Mouse (Mus musculus) lung, embryonic 16.5 days (tissue): ENCODE data around the gene Arhgef7. TPM values are rescaled to one million over a fixed set of nuclear protein-coding genes. Genes with fewer than 3 reads are reported as not detected.

ENCODE experiments used
- ATAC-seq: fragments of 200-750 bp; cut with Nextera tagmentation; 2 replicates; pipeline ENCODE4 v1.8.0; 2017; ENCODE audit warnings: low read depth, mild to moderate bottlenecking, moderate library complexity
- H3K27ac ChIP-seq: fragments of 300-500 bp; sonication (generic); 2 replicates; pipeline ENCODE4 v1.5.1; 2014; ENCODE audit warnings: mild to moderate bottlenecking, control low read depth, low read length
- H3K27me3 ChIP-seq: fragments of 300-500 bp; sonication (generic); 2 replicates; pipeline ENCODE4 v1.6.1; 2014; ENCODE audit warnings: low read depth, low read length, mixed read lengths; ENCODE audit not compliant: control insufficient read depth, insufficient read depth
- H3K36me3 ChIP-seq: fragments of 300-500 bp; sonication (generic); 2 replicates; pipeline ENCODE4 v1.6.1; 2014; ENCODE audit warnings: low read length; ENCODE audit not compliant: control insufficient read depth, insufficient read depth
- H3K4me1 ChIP-seq: fragments of 300-500 bp; sonication (generic); replicated peaks from 2 replicates; pipeline ENCODE4 v1.6.1; 2014; ENCODE audit warnings: low read length, mixed read lengths; ENCODE audit not compliant: control insufficient read depth, insufficient read depth
- H3K4me2 ChIP-seq: fragments of 300-500 bp; sonication (generic); 2 replicates; pipeline ENCODE4 v1.6.1; 2014; ENCODE audit warnings: low read depth, low read length, control low read depth
- H3K4me3 ChIP-seq: fragments of 300-500 bp; sonication (generic); 2 replicates; pipeline ENCODE4 v1.5.1; 2014; ENCODE audit warnings: mild to moderate bottlenecking, low read length, control low read depth
- H3K9ac ChIP-seq: fragments of 300-500 bp; sonication (generic); 2 replicates; pipeline ENCODE4 v1.6.1; 2014; ENCODE audit warnings: low read length, control low read depth
- H3K9me3 ChIP-seq: fragments of 300-500 bp; sonication (generic); 2 replicates; pipeline ENCODE4 v1.6.1; 2016; ENCODE audit warnings: low read length; ENCODE audit not compliant: control insufficient read depth
- WGBS: fragments of 180-500 bp; shearing (Covaris S2); extraction: QIAGEN DNeasy Blood & Tissue Kit; methylation state at CpG from one replicate; pipeline ENCODE4 v1.1.7; 2014; 5-methylcytosine and 5-hydroxymethylcytosine counted together
- polyA plus RNA-seq: library from polyadenylated mRNA; unstranded; fragments of >200 nt; fragmentation: Nextera tagmentation; extraction: Ambion mirVana; gene quantifications from 2 replicates; pipeline ENCODE4 v1.2.1, GENCODE M21; 2015

Arhgef7 gene
- polyA plus RNA-seq, 1 experiment from 2014 or later = 40.1 TPM

DNA sequence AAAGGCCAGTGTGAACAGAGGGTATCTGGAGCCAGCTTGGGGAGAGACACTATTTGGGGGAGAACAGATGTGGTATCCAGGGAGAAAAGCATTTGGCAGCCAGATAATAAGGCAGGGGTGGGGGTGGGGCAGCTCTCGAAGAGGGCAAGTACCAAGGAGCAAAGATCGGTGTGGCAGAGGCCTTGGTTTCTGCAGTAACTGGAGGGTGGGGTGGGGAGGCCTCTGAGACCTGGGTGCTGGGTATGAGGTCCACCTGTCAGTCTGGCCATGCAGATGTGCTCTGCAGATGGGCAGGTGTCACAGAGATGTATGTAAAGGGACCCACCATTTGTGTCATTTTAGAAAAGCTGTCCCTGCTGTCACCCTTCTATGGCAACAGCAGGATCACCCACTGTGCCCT lies 18.7 kb upstream of the Arhgef7 start:
- H3K4me2 ChIP-seq = no peak overlapping the region
- no peak overlapping the region for H3K4me3 ChIP-seq
- H3K9ac ChIP-seq = no peak overlapping the region
- no peaks in the 10 kb centered on the region for H3K9me3 ChIP-seq
- WGBS = 43% methylated on average over 2 of the region's 2 CpGs
- H3K4me1 ChIP-seq = no peaks in the 10 kb centered on the region
- no peak for ATAC-seq
- H3K27me3 ChIP-seq = no peaks in the 10 kb centered on the region
- H3K27ac ChIP-seq = no peak overlapping the region
- no peaks in the 10 kb centered on the region for H3K36me3 ChIP-seq

DNA sequence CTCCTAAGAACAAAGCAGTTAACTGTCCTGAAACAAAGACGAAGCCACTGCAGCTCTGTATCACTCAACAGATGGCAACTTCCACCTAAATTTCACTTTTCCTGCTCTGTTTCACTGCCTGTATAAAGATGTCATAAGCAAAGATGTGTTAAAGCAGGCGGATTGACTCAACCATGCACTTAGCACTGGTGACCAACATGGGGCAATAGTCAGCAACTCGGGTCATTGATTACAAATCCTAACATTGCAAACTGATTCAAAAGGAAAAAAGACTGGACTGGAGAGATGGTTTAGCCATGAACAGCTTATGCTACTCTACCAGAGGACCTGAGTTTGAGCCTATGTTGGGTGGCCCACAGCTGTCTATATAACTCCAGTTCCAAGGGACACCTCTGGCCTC lies 18.0 kb upstream of the Arhgef7 start:
- Histone ChIP-seq H3K4me2 (no peak overlapping the region), H3K27me3 (no peaks in the 10 kb centered on the region), H3K4me3 (no peak overlapping the region), H3K9ac (no peak overlapping the region), H3K4me1 (no peaks in the 10 kb centered on the region), H3K9me3 (no peaks in the 10 kb centered on the region), H3K36me3 (no peaks in the 10 kb centered on the region), H3K27ac (no peak overlapping the region)
- 66% methylated on average over 3 of the region's 3 CpGs for WGBS
- no peak for ATAC-seq

DNA sequence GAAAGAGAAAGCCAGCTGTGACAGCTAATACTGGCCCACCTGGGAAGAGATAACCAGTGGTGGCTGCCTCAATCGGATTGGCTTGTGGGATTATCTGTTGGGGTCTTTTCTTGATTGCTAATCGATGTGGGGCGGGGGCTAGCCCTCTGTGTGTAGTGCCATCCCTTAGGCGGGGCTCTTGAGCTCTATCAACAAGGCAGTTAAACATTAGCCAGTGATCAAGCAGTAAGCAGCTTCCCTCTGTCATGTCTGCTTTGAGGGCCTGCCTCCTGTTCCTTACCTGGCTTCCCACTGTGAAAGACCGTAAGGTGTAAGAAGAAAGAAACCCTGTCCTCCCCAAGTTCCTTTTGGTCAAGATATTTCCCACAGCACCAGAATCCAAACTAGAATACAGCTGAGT lies 17.1 kb upstream of the Arhgef7 start:
- H3K27me3 ChIP-seq = no peaks in the 10 kb centered on the region
- no peaks in the 10 kb centered on the region for H3K4me1 ChIP-seq
- H3K4me2 ChIP-seq = no peak overlapping the region
- H3K9me3 ChIP-seq = no peaks in the 10 kb centered on the region
- no peaks in the 10 kb centered on the region for H3K36me3 ChIP-seq
- no peak overlapping the region; the same call in 1 of the 2 replicates for H3K27ac ChIP-seq
- no peak overlapping the region for H3K4me3 ChIP-seq
- no peak for ATAC-seq
- no peak overlapping the region for H3K9ac ChIP-seq
- WGBS = 45% methylated on average over 5 of the region's 5 CpGs

DNA sequence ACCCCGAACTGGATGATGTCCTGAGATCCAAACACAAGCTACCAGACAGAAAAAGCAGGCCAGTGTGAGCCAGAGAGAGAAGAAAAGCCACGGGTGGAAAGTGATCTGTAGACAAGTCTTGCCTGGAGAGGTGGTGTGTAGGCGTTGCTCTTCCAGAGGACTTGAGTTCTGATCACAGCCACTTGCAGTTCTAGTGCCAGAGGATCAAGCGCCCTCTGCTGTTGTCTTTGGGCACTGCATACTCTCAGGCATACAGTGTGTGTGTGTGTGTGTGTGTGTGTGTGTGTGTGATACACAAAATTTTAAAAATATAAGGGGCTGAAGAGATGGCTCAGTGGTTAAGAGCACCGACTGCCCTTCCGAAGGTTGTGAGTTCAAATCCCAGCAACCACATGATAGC lies 15.3 kb upstream of the Arhgef7 start:
- Histone ChIP-seq H3K4me3 (no peak overlapping the region), H3K27me3 (no peaks in the 10 kb centered on the region), H3K4me2 (no peak overlapping the region), H3K9ac (no peak overlapping the region), H3K27ac (no peak overlapping the region), H3K4me1 (no peaks in the 10 kb centered on the region), H3K36me3 (no peaks in the 10 kb centered on the region), H3K9me3 (no peaks in the 10 kb centered on the region)
- no peak for ATAC-seq
- WGBS = 77% methylated on average over 6 of the region's 6 CpGs

DNA sequence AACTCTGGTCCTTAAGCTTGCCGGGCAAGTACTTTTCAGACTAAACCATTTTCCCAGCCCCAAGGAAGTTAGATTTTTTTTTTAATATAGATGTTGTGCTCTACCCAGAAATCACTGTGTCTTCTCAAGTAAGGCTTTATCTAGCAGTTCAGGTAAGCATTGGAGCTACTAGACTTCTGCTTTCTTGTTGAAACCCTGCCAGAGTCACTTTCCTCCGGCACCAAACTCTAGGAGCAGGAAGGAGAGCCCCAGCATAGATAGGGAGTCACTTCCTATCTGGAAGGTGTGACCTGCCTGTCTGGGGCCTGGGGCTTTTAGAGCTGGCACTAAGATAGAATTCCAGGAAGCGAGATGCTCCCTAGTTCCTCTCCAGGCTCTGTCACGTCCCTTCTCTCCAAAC lies 10.3 kb upstream of the Arhgef7 start:
- no peaks in the 10 kb centered on the region for H3K4me1 ChIP-seq
- H3K4me3 ChIP-seq = no peak overlapping the region
- no peaks in the 10 kb centered on the region; the same call in 1 of the 2 replicates for H3K27me3 ChIP-seq
- no peak overlapping the region for H3K9ac ChIP-seq
- H3K27ac ChIP-seq = no peak overlapping the region
- ATAC-seq = no peak
- 61% methylated on average over 4 of the region's 4 CpGs for WGBS
- H3K4me2 ChIP-seq = no peak overlapping the region
- H3K36me3 ChIP-seq = no peaks in the 10 kb centered on the region
- H3K9me3 ChIP-seq = no peaks in the 10 kb centered on the region

DNA sequence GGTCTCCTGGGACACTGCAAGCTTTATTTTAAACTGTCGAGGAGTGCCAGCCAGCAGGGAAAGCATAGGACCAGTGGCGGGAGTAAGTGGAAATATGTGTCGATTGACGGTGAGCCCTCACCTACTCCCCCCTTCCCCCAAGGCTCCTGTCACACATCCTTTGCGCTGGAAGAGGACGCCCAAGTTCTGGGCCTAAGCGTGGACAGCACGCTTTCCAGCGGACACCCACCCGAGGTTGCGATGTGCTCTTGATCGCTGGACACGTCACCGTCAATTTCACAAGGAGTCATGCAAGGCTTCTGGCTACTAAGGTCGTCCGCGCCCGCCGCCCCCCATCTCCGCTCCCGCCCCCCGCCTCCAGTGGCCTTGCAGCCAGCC lies 259 bp upstream of the Arhgef7 start:
- ATAC-seq = no peak
- WGBS = 3% methylated on average over 21 of the region's 22 CpGs
- 0 out of 2 replicates have a peak, but pooled peaks cover 3% of the 10 kb centered on the region for H3K4me1 ChIP-seq
- no peak overlapping the region for H3K27ac ChIP-seq
- H3K9me3 ChIP-seq = no peaks in the 10 kb centered on the region
- peak overlapping the region; percentile 53 for H3K9ac ChIP-seq
- H3K4me2 ChIP-seq = peak overlapping the region; percentile 96
- peak overlapping the region; percentile 64 for H3K4me3 ChIP-seq
- H3K27me3 ChIP-seq = peaks cover 62% of the 10 kb centered on the region
- H3K36me3 ChIP-seq = no peaks in the 10 kb centered on the region

DNA sequence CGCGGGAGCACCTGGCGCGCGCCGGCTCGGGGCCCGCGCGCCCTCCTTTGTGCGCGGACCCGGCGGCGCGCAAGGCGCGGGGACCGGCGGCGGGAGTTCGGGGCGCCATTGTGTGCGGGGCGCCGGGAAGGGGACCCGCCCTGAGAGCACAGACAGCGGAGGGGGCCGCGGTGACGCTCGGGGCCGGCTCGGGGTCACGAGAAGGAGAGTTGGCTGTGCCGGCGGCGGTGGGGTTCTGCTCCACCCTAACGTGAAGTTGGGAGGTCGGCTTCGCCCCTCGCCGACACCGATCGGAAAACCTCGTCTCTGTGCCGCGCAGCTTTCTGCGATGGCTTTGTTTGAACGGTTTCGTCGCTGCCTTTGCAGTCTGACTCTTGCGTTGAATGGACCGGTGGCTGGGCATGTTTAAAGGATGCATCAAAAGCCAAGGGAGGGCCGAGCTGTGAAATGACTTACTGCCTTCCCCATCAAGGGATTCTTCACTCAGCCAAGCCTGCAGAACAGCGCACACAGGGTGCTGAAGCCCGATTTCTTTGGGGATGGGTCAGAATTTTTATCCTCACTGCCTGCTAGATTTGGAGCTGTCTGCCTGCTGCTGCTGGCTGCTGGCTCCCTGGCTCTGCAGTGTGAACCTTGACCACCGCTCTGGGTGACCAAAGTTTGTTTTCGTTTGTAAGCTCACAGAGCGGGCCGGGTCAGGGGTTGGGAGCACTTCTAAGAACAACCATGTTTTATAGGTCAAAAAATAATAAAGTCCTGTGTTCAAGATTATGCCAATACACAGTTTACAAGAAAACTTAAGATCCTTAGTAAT lies 1.2 kb downstream of the Arhgef7 start:
- H3K27me3 ChIP-seq = peaks cover 59% of the 10 kb centered on the region
- H3K27ac ChIP-seq = no peak overlapping the region
- 2% methylated on average over 58 of the region's 61 CpGs for WGBS
- no peaks in the 10 kb centered on the region for H3K36me3 ChIP-seq
- 0 out of 2 replicates have a peak, but pooled peaks cover 3% of the 10 kb centered on the region for H3K4me1 ChIP-seq
- peak overlapping the region; percentile 64 for H3K4me3 ChIP-seq
- peak; percentile 41; the same call in 1 of the 2 replicates for ATAC-seq
- no peaks in the 10 kb centered on the region for H3K9me3 ChIP-seq
- H3K4me2 ChIP-seq = peak overlapping the region; percentile 96
- H3K9ac ChIP-seq = peak overlapping the region; percentile 53

DNA sequence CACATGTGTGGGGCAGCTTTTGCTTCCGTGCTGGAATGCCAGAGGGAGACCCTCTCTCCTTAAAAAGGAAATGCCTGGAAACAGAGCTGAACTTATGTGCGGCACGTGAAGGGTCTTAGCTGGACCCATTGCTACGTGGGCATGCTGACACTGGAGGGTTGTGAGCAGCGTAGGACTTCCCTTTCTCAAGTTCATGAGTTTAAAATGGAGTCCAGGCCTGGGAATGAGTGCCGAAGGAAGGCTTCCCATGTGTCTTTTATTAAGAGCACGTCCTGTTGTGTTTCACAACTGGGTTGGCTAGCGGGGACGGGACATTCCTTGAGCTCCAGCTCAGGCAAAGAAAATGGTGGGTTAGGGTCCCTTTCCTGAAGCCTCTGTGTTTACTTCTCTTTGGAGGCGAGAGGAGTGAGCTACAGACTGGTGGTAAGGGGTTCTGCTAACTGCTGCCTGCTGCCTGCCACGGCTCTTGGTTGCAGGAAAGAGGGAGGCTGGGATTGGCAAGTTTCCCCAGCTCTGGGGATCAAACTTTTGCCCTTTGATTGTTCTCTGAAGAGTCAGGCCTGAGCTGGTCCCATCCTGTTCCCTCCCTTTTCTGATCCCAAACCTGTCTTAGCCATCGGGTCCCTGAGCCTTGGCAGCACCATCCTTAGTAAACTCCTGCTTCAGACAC lies 2.9 kb downstream of the Arhgef7 start:
- Histone ChIP-seq H3K27me3 (peaks cover 51% of the 10 kb centered on the region), H3K9ac (no peak overlapping the region), H3K4me1 (0 out of 2 replicates have a peak, but pooled peaks cover 3% of the 10 kb centered on the region), H3K9me3 (no peaks in the 10 kb centered on the region), H3K4me3 (no peak overlapping the region), H3K27ac (no peak overlapping the region), H3K36me3 (no peaks in the 10 kb centered on the region), H3K4me2 (no peak overlapping the region)
- WGBS = 51% methylated on average over 12 of the region's 12 CpGs
- no peak for ATAC-seq

DNA sequence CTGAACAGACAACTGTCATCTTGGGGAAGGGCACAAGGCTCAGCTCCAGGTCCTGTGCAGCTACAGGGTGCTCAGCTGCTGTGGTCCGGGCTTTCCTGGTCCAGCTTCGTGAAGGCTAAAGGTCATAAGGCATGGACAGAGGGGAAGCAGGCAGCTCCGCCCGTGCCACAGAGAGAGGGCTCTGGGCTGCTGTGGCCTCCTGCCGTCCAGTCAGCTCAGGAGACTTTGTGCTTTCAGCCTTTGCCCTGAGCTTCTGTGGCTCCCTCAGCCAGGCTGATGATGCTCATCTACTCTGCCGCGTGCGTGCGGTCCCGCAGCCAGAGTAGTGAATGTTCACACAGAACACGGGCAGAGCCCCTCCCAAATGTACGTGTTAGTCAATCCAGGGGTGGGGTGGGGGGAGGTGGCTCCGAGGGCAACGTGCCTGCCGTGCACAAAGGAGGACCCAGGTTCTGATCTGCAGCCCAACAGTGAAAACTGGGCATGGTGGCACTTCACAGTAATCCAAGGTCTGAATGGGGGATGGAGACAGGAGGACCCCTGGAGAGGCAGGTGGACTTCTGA lies 8.2 kb downstream of the Arhgef7 start:
- H3K4me1 ChIP-seq = no peaks in the 10 kb centered on the region
- no peak overlapping the region for H3K4me3 ChIP-seq
- H3K27ac ChIP-seq = no peak overlapping the region
- H3K27me3 ChIP-seq = no peaks in the 10 kb centered on the region; the same call in none of the 2 replicates
- no peak overlapping the region for H3K9ac ChIP-seq
- no peak for ATAC-seq
- WGBS = 70% methylated on average over 15 of the region's 15 CpGs
- no peak overlapping the region for H3K4me2 ChIP-seq
- H3K9me3 ChIP-seq = no peaks in the 10 kb centered on the region
- H3K36me3 ChIP-seq = no peaks in the 10 kb centered on the region
